Mouse (Mus musculus) MEL (cell line): Measurements from ENCODE around the gene Scfd2. TPM values are rescaled to one million over a fixed set of nuclear protein-coding genes. Genes with fewer than 3 reads are reported as not detected.

Experiments used
- DNase-seq: peaks from one replicate; pipeline ENCODE4 v3.0.0; 2011; ENCODE audit warnings: low read depth, low spot score
- H3K27ac ChIP-seq: 2 replicates; pipeline ENCODE4 v1.5.1; 2012; ENCODE audit warnings: low read depth, mild to moderate bottlenecking, control low read depth, low read length, moderate library complexity; ENCODE audit not compliant: control insufficient read depth
- H3K27me3 ChIP-seq, 2 experiments: fragments of 150-350 bp in 1 of 2; sonication (generic) in 1 of 2; 2 replicates each; pipeline ENCODE4 v1.6.1; 2012; ENCODE audit warnings: low read length in 2 of 2, mild to moderate bottlenecking in 2 of 2, improper control_type of control experiment in 1 of 2, moderate library complexity in 1 of 2; ENCODE audit not compliant: insufficient read depth in 2 of 2, control insufficient read depth in 1 of 2
- H3K36me3 ChIP-seq, 2 experiments: 2 replicates each; pipeline ENCODE4 v1.6.1; 2012 to 2014; ENCODE audit warnings: low read length in 2 of 2, improper control_type of control experiment in 1 of 2, inconsistent platforms in 1 of 2, mild to moderate bottlenecking in 1 of 2; ENCODE audit not compliant: insufficient read depth in 2 of 2, control insufficient read depth in 1 of 2
- H3K4me1 ChIP-seq, 2 experiments: fragments of 150-350 bp in 1 of 2; sonication (generic) in 1 of 2; 2 replicates each; pipeline ENCODE4 v1.6.1; 2012; ENCODE audit warnings: low read length in 2 of 2, improper control_type of control experiment in 1 of 2, mild to moderate bottlenecking in 1 of 2; ENCODE audit not compliant: insufficient read depth in 2 of 2, control insufficient read depth in 1 of 2
- H3K4me3 ChIP-seq, 2 experiments: fragments of 150-350 bp in 1 of 2; sonication (generic) in 1 of 2; 2 replicates each; pipeline ENCODE4 v1.5.1; 2012; ENCODE audit warnings: low read depth in 2 of 2, low read length in 2 of 2, mild to moderate bottlenecking in 2 of 2, moderate library complexity in 2 of 2, control low read depth in 1 of 2, improper control_type of control experiment in 1 of 2; ENCODE audit not compliant: control insufficient read depth in 1 of 2, insufficient read depth in 1 of 2
- H3K79me2 ChIP-seq: 2 replicates; pipeline ENCODE4 v1.6.1; 2012; ENCODE audit warnings: mild to moderate bottlenecking, low read length, moderate library complexity; ENCODE audit not compliant: control insufficient read depth, poor library complexity, insufficient read depth
- H3K9ac ChIP-seq: 2 replicates; pipeline ENCODE4 v1.6.1; 2012; ENCODE audit warnings: low read depth, mild to moderate bottlenecking, control low read depth, low read length, moderate library complexity; ENCODE audit not compliant: control insufficient read depth, poor library complexity, severe bottlenecking
- H3K9me3 ChIP-seq: fragments of 150-350 bp; sonication (generic); replicated peaks from 2 replicates; pipeline ENCODE4 v1.6.1; 2012; ENCODE audit warnings: mild to moderate bottlenecking, low read length, improper control_type of control experiment, moderate library complexity; ENCODE audit not compliant: insufficient read depth
- BHLHE40 ChIP-seq: IDR thresholded peaks from 2 replicates; pipeline ENCODE4 v1.6.1; 2012; ENCODE audit warnings: low read depth, mild to moderate bottlenecking, inconsistent platforms, low read length, improper control_type of control experiment, borderline replicate concordance
- CHD1 ChIP-seq: IDR thresholded peaks from 2 replicates; pipeline ENCODE4 v1.6.1; 2012; ENCODE audit warnings: low read depth, mild to moderate bottlenecking, inconsistent platforms, low read length, improper control_type of control experiment
- CTCF ChIP-seq, 3 experiments: IDR thresholded peaks in 2 of 3; conservative IDR thresholded peaks in 1 of 3; 2 replicates each; pipeline ENCODE4 v1.5.1; 2011 to 2012; ENCODE audit warnings: low read length in 3 of 3, low read depth in 2 of 3, mild to moderate bottlenecking in 2 of 3, improper control_type of control experiment in 1 of 3, inconsistent platforms in 1 of 3, mixed read lengths in 1 of 3, moderate library complexity in 1 of 3; ENCODE audit not compliant: control insufficient read depth in 1 of 3, insufficient read depth in 1 of 3, poor library complexity in 1 of 3, severe bottlenecking in 1 of 3
- E2F4 ChIP-seq: IDR thresholded peaks from 2 replicates; pipeline ENCODE4 v1.6.1; 2011; ENCODE audit warnings: low read depth, low read length, improper control_type of control experiment, borderline replicate concordance
- ELF1 ChIP-seq: IDR thresholded peaks from 2 replicates; pipeline ENCODE4 v1.6.1; 2014; ENCODE audit warnings: low read depth, mild to moderate bottlenecking, inconsistent platforms, low read length, improper control_type of control experiment, moderate library complexity
- EP300 ChIP-seq, 2 experiments: IDR thresholded peaks; 2 replicates each; pipeline ENCODE4 v1.6.1; 2011; ENCODE audit warnings: improper control_type of control experiment in 2 of 2, low read length in 2 of 2, low read depth in 1 of 2, mild to moderate bottlenecking in 1 of 2
- ETS1 ChIP-seq: IDR thresholded peaks from 2 replicates; pipeline ENCODE4 v1.6.1; 2012; ENCODE audit warnings: low read depth, mild to moderate bottlenecking, inconsistent platforms, low read length, improper control_type of control experiment, moderate library complexity
- GABPA ChIP-seq: IDR thresholded peaks from 2 replicates; pipeline ENCODE4 v1.6.1; 2012; ENCODE audit warnings: low read depth, mild to moderate bottlenecking, inconsistent platforms, low read length, improper control_type of control experiment, moderate library complexity
- HCFC1 ChIP-seq: IDR thresholded peaks from 2 replicates; pipeline ENCODE4 v1.6.1; 2012; ENCODE audit warnings: low read depth, mild to moderate bottlenecking, inconsistent platforms, low read length, improper control_type of control experiment, moderate library complexity
- JUND ChIP-seq: IDR thresholded peaks from 2 replicates; pipeline ENCODE4 v1.6.1; 2011; ENCODE audit warnings: low read depth, mild to moderate bottlenecking, improper control_type of control experiment, low read length
- MEF2A ChIP-seq: IDR thresholded peaks from 2 replicates; pipeline ENCODE4 v1.6.1; 2014; ENCODE audit warnings: low read depth, mild to moderate bottlenecking, inconsistent platforms, low read length, improper control_type of control experiment; ENCODE audit not compliant: poor library complexity, insufficient replicate concordance, severe bottlenecking; ENCODE audit errors: extremely low read depth
- MYB ChIP-seq: IDR thresholded peaks from 2 replicates; pipeline ENCODE4 v1.6.1; 2011; ENCODE audit warnings: mild to moderate bottlenecking, low read depth, low read length, improper control_type of control experiment
- MYC ChIP-seq: IDR thresholded peaks from 2 replicates; pipeline ENCODE4 v1.6.1; 2011; ENCODE audit warnings: low read depth, mild to moderate bottlenecking, low read length, improper control_type of control experiment, moderate library complexity
- NRF1 ChIP-seq: IDR thresholded peaks from 2 replicates; pipeline ENCODE4 v1.6.1; 2014; ENCODE audit warnings: low read depth, mild to moderate bottlenecking, inconsistent platforms, low read length, improper control_type of control experiment, moderate library complexity; ENCODE audit not compliant: poor library complexity, insufficient read depth, severe bottlenecking
- POLR2AphosphoS5 ChIP-seq: IDR thresholded peaks from 2 replicates; pipeline ENCODE4 v1.6.1; 2012; ENCODE audit warnings: low read depth, borderline replicate concordance, mild to moderate bottlenecking, inconsistent platforms, low read length, moderate library complexity, mixed read lengths
- SMC3 ChIP-seq: IDR thresholded peaks from 2 replicates; pipeline ENCODE4 v1.6.1; 2011; ENCODE audit warnings: low read depth, low read length, improper control_type of control experiment
- TCF12 ChIP-seq: IDR thresholded peaks from 2 replicates; pipeline ENCODE4 v1.6.1; 2014; ENCODE audit warnings: low read depth, mild to moderate bottlenecking, inconsistent platforms, low read length, improper control_type of control experiment, moderate library complexity
- USF1 ChIP-seq: IDR thresholded peaks from 2 replicates; pipeline ENCODE4 v1.6.1; 2014; ENCODE audit warnings: low read depth, mild to moderate bottlenecking, inconsistent platforms, low read length, improper control_type of control experiment, moderate library complexity
- ZC3H11A ChIP-seq: IDR thresholded peaks from 2 replicates; pipeline ENCODE4 v1.6.1; 2012; ENCODE audit warnings: low read depth, mild to moderate bottlenecking, inconsistent platforms, low read length, improper control_type of control experiment
- ZNF384 ChIP-seq: IDR thresholded peaks from 2 replicates; pipeline ENCODE4 v1.6.1; 2012; ENCODE audit warnings: low read depth, mild to moderate bottlenecking, inconsistent platforms, low read length, improper control_type of control experiment
- polyA plus RNA-seq, 2 experiments: library from polyadenylated mRNA; stranded (reverse) in 1 of 2; unstranded in 1 of 2; fragments of >175 nt in 1 of 2; fragments of >200 nt in 1 of 2; gene quantifications; 2 replicates each; pipeline versions ENCODE4 v1.2.1 to v1.2.4; 2012; ENCODE audit warnings: low replicate concordance in 2 of 2, low read depth in 1 of 2; ENCODE audit not compliant: insufficient read length in 2 of 2, insufficient read depth in 1 of 2, missing spikeins in 1 of 2
- total RNA-seq: library from RNA; depleted of rRNA; stranded (reverse); fragments of 300-350 nt; gene quantifications from 2 replicates; pipeline ENCODE4 v1.2.3, GENCODE M21; 2012

Scfd2 gene
- total and polyA plus RNA-seq, 3 experiments, result 18.8 to 20.3 TPM; not detected in 1

GRCm38 (mm10) chr5:74209640-74210039, 321.9 kb downstream of the Scfd2 start:
- TF ChIP-seq MEF2A, result no peak
- no peak for TF ChIP-seq MYC
- TF ChIP-seq CTCF (IDR thresholded peaks at IDR 0.05 in 2 of 3, conservative IDR thresholded peaks at IDR 0.05 in 1 of 3; ENCODE audit: control insufficient read depth in 1 of 3, insufficient read depth in 1 of 3, low read depth in 2 of 3, low read length in 3 of 3, poor library complexity in 1 of 3, severe bottlenecking in 1 of 3), result no peak
- no peak for TF ChIP-seq ETS1
- TF ChIP-seq USF1, result no peak
- TF ChIP-seq POLR2AphosphoS5, result no peak
- no peak for TF ChIP-seq TCF12
- TF ChIP-seq ELF1, result no peak
- no peak for TF ChIP-seq EP300 (IDR thresholded peaks at IDR 0.05; ENCODE audit: low read depth in 1 of 2, low read length in 2 of 2)
- no peak for TF ChIP-seq JUND
- no peak for TF ChIP-seq GABPA
- no peak for TF ChIP-seq MYB
- no peak for TF ChIP-seq NRF1
- TF ChIP-seq HCFC1, result no peak
- TF ChIP-seq CHD1, result no peak
- TF ChIP-seq BHLHE40, result no peak

GRCm38 (mm10) chr5:74208438-74208837, 323.1 kb downstream of the Scfd2 start:
- Histone ChIP-seq H3K36me3 (no peaks in the 10 kb centered on the region), H3K79me2 (no peaks in the 10 kb centered on the region), H3K27ac (no peak overlapping the region), H3K9ac (no peak overlapping the region), H3K4me3 (no peak overlapping the region)
- DNase-seq, result no peak
- TF ChIP-seq TCF12 (no peak), E2F4 (no peak), ZNF384 (no peak), ZC3H11A (no peak), SMC3 (no peak)
- TF ChIP-seq, all 39 proteins: peak for 0
- Histone ChIP-seq H3K9me3 (no peaks in the 10 kb centered on the region), H3K27me3 (no peaks in the 10 kb centered on the region), H3K4me1 (no peaks in the 10 kb centered on the region)

More at GRCm38 (mm10) chr5:74209640-74210039, 321.9 kb downstream of the Scfd2 start:
- Histone ChIP-seq H3K4me3 (no peak overlapping the region), H3K79me2 (no peaks in the 10 kb centered on the region), H3K4me1 (no peaks in the 10 kb centered on the region), H3K9ac (no peak overlapping the region), H3K36me3 (no peaks in the 10 kb centered on the region), H3K27ac (no peak overlapping the region), H3K27me3 (no peaks in the 10 kb centered on the region), H3K9me3 (no peaks in the 10 kb centered on the region)
- DNase-seq, result no peak
